Mouse (Mus musculus) cerebellum, postnatal 25 days (tissue): ENCODE measurements at regions not wholly inside any gene's neighbourhood (a gene's known extent, or its start where the extent isn't known, plus 50 kb on each side); places are given as distances from the start of the nearest gene placed in this dataset.

Source experiments
- DNase-seq, 2 experiments: peaks; one replicate each; pipeline ENCODE4 v3.0.0; 2021; ENCODE audit warnings: mixed read lengths in 2 of 2

GRCm38 (mm10) chr8:36304809-36305208 lies 539.2 kb downstream of the Gm19410 start:
- DNase-seq, result no peak

DNA sequence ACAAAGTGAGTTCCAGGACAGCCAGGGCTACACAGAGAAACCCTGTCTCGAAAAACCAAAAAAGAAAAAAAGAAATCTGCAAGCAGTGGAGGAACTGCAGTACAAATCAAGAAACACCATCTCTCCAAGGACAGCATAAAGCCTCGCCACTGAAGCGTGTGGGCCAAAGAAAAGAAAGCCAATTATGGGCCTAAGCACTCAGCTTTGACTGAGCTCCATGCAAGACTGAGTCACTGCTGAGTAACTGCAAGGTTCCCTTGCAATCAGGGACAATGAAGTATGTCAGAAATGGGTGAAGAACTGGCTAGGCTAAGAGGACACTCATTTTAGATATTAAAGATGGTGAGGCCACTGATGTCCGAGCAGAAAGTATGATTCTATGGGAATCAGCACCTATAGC lies 540.7 kb downstream of the Gm19410 start:
- DNase-seq, result no peak

- DNase-seq, result no peak
These were observed 541.9 kb downstream of the Gm19410 start for GRCm38 (mm10) chr8:36307496-36307895.

DNA sequence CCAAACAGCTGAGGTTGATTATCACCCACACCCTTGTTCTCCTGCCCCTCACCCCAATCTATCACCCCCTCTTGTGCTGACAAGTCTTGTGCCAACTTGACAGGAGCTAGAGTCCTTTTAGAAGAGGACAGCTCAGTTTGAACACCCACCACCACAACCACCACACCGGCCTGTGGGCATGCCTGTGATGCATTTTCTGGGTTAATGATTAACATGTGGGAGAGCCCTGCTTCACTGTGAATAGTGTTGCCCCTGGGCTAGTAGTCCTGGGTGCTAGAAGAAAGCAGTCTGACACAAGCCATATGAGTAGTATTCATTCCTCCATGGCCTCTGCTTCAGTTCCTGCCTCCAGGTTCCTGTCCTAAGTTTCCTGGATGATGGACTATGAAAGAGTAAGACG lies 542.5 kb downstream of the Gm19410 start:
- DNase-seq, result no peak

DNA sequence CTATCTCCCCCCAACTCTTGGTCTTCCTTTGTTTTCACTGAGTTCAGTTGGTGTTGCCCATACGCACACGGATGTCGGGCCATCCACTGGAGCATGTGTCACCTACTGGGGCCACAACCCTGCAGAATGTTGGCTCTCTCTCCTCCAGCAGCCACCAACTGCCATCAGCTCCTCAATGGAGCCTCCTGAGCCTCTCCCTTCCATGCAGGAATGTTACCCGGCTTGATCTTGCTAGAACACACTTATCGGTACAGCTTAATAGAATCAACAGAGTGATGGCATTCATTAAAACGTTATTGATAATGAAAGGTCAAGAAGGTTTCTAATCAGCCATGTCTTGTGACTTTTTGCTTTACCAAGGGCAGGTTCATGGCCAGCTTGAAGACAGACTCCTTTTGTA lies 543.7 kb downstream of the Gm19410 start:
- no peak for DNase-seq

DNA sequence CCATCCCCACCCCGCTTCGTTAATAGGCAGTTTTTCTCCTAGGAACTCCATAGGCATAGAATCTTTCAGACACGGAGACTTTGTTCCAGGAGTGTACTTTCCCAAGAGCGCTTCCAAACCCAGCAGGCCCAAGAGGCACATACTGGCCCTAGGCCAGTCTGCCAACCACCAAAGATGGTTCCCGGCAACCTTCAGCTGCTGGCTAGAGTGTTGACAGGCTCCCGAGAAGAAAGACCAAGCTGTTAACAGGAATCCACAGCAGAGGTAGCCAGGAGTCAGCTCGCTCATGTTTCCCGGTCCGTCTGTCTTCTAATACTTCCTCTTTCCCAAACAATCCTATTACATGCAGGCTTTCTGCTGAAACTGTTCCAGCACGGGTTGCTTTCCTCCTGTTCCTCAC lies 544.4 kb downstream of the Gm19410 start:
- peak; percentile 46 to 50 for DNase-seq

DNA sequence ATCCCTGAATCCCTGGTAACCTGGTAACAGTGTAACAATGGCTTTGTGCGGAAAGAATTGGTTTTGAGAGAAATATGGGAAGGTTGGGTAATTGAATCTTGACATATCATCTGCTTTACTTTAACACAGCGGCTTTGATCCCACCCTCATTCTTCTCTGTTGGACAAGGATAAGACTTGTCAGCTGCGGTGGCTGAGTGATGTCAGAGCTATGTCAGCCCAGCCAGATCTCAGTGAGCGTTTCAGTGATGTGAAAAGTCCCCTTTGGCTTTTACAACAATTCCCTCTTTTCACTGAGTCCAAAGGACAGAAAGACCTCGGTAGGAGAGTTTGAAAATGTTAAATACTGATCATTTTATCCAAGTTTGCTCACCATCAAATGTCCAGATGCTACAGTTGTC lies 546.1 kb downstream of the Gm19410 start:
- no peak for DNase-seq

DNA sequence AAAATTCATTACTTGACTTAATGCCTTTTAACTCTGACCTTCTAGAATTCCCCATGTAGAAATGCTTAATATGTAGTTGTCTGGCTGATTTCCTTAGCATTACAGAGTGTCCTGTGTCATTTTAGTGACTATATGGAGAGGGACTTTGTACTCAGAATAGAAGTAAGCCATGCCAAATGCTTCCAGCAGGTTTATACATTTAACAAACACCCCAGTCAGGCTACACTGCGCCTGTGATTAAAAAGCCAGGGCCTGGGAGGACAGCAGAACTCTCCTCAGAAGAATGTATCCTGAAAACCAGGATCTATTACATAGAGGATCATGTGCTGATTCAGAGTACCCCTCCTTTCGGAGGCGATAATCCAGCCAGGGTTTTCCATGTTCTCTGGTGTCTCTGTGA lies 547.4 kb downstream of the Gm19410 start:
- DNase-seq, result no peak

GRCm38 (mm10) chr8:36318396-36318795 lies 552.8 kb downstream of the Gm19410 start:
- no peak for DNase-seq

- DNase-seq, result no peak
These were observed 553.3 kb downstream of the Gm19410 start for GRCm38 (mm10) chr8:36318884-36319283.

GRCm38 (mm10) chr8:36319314-36319959 lies 553.8 kb downstream of the Gm19410 start:
- DNase-seq, result no peak

DNA sequence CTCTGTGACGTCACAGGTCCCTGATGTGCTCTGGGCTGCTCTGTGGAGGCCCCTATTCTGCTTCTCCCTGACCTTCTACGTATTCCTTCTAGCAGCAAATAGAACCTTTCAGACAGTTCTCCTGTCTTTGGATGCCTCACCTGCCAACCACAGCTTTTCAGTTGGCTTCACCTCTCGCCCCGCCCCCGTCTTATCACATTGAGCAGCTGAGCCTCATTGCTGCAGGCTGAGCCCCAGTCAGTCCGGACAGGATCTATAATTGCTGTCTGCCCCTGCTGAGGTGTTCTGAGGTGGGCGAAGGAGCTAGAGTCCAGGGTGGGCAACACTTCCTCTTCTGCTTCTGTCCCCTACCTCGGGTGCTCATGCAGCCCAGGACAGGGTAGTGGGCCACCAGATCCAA lies 556.5 kb downstream of the Gm19410 start:
- DNase-seq, result no peak

- DNase-seq, result no peak
These were observed 557.0 kb downstream of the Gm19410 start for GRCm38 (mm10) chr8:36322578-36322977.

GRCm38 (mm10) chr8:36338628-36339027 lies 573.0 kb downstream of the Gm19410 start:
- DNase-seq, result no peak

- no peak for DNase-seq
These were observed 573.9 kb downstream of the Gm19410 start for GRCm38 (mm10) chr8:36339449-36339848.

GRCm38 (mm10) chr8:36340454-36340853 lies 574.9 kb downstream of the Gm19410 start:
- DNase-seq, result peak; percentile 80 to 86

DNA sequence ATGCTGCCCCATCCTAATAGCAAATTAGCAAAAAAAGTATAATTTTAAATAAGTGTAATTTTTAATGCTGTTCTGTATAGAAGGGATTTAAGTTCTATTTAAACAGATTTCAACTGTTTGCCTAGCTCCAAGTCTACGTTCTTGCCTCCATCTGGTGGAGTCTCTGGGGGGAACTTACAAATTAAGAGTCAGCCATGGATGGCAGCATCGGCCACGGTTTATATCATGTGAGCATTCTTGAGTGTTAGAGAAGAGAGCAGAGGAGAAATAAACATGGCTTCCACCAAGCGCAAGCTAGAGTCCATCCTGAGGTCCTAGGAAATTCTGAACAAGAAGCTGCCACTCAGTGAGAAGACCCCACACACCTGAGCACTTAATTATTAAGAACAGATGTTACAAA lies 576.4 kb downstream of the Gm19410 start:
- DNase-seq, result no peak

DNA sequence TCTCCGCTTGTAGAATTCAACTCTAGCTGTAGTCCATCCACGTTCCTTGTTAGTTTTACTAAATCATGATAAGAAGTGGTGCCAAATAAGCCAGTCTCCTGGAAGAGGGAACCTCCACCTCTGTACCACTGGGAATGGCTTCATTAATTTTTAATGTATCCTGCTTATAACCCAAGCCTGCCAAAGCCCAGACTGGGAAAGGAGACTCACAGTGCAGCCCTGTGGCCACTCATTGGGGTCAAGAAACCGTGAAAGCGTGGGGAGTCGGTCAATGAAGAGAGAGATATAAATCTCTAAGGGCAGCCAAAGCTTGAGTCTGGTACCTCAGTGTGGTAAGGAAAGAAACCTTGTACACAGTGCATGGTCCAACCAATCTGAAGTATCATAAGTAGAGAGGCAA lies 577.1 kb downstream of the Gm19410 start:
- DNase-seq, result no peak

GRCm38 (mm10) chr8:36346682-36347324 lies 581.2 kb downstream of the Gm19410 start:
- peak; percentile 87 to 92 for DNase-seq

DNA sequence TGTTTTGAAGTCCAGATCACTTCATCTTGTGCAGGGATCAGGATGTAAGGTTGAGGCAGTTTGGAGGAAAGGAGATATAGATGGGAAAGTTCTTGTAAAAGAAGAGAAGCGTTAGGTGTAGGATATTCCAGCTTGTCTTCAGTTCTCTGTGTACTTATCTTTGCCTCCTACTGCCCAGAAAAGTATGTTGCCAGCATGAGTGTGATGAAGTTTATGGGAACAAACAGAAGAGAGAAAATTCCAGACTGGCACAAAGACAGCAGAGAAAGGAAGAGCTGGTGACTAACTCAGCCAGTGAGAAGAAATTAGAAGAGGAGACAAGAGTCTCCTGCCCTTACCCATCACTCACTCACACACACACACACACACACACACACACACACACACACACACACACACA lies 582.5 kb downstream of the Gm19410 start:
- DNase-seq, result no peak

- DNase-seq, result no peak
These were observed 589.3 kb downstream of the Gm19410 start for GRCm38 (mm10) chr8:36354926-36355325.

- no peak for DNase-seq
These were observed 593.4 kb downstream of the Gm19410 start for GRCm38 (mm10) chr8:36358998-36359397.

- peak; percentile 72 to 89 for DNase-seq
These were observed 595.7 kb downstream of the Gm19410 start for GRCm38 (mm10) chr8:36361255-36361654.

- no peak for DNase-seq
These were observed 596.2 kb downstream of the Gm19410 start for GRCm38 (mm10) chr8:36361818-36362217.

GRCm38 (mm10) chr8:36363291-36363690 lies 597.7 kb downstream of the Gm19410 start:
- DNase-seq, result no peak
